Mouse (Mus musculus): ENCODE measurements around the gene Shbg. TPM values are rescaled to one million over a fixed set of nuclear protein-coding genes. Genes with fewer than 3 reads are reported as not detected.

Gene Shbg
- polyA plus RNA-seq, 1 experiment, result 16.4 TPM

DNA sequence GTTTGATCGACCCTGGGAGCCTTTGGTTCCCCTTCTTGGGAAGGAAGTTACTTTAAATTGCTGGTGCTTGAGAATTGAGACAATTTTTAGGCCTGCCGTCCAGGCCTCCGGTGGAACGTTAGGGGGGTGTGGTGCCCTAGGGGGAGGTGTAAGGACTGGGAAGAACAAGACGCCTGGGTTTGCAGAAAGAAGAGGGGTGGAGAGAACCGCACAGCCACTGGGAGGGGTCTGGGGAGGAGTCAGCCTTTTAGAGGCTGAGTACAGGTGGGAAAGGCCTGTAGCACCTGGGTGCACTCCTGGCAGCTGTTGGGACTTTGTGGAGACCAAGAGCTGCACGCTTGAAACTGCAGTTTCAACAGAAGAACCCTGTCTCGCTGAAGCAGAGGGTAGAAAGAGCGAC is 37.1 kb upstream of the Shbg start:
- Histone ChIP-seq H3K36me3 (ENCODE audit: control insufficient read depth, insufficient read depth, low read length) (peaks cover 11% of the 10 kb centered on the region), H3K27me3 (ENCODE audit: control insufficient read depth, insufficient read depth, low read length) (no peaks in the 10 kb centered on the region), H3K4me3 (ENCODE audit: control insufficient read depth, low read depth, low read length) (no peak overlapping the region), H3K4me1 (ENCODE audit: control insufficient read depth, insufficient read depth, low read length) (peaks cover 18% of the 10 kb centered on the region), H3K27ac (ENCODE audit: control insufficient read depth, insufficient read depth, low read depth, low read length) (peak overlapping the region; percentile 16; the same call in 1 of the 2 replicates)
- TF ChIP-seq CTCF (IDR thresholded peaks at IDR 0.05; ENCODE audit: control insufficient read depth, insufficient read depth, insufficient replicate concordance, low read depth, low read length) (no peak), POLR2A (IDR thresholded peaks at IDR 0.05; ENCODE audit: control insufficient read depth, low read depth, low read length) (no peak)

DNA sequence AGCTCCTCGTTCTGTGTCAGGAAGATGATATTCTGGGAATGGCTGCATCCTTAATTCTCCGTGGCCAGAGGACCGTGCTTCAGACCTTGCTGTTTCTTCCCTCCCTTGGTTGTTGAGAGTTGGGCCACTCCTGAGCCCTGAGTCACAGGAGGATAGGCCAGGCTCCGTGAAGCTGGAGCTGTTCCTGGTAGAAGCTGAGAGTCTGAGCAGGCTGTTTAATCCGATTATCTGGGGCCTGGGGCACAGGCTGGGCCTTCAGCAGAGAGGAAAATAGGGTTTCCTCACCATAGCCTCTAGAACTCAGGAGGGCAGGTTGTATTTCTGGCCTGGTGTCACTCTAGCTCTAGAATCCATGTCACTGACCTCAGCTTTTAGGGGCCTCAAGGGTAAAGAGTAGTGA is 35.7 kb upstream of the Shbg start:
- Histone ChIP-seq H3K27me3 (ENCODE audit: control insufficient read depth, insufficient read depth, low read length) (no peaks in the 10 kb centered on the region), H3K4me3 (ENCODE audit: control insufficient read depth, low read depth, low read length) (no peak overlapping the region), H3K36me3 (ENCODE audit: control insufficient read depth, insufficient read depth, low read length) (peaks cover 14% of the 10 kb centered on the region), H3K27ac (ENCODE audit: control insufficient read depth, insufficient read depth, low read depth, low read length) (no peak overlapping the region), H3K4me1 (ENCODE audit: control insufficient read depth, insufficient read depth, low read length) (peaks cover 18% of the 10 kb centered on the region)
- TF ChIP-seq POLR2A (IDR thresholded peaks at IDR 0.05; ENCODE audit: control insufficient read depth, low read depth, low read length), result no peak
- no peak for TF ChIP-seq CTCF (IDR thresholded peaks at IDR 0.05; ENCODE audit: control insufficient read depth, insufficient read depth, insufficient replicate concordance, low read depth, low read length)

DNA sequence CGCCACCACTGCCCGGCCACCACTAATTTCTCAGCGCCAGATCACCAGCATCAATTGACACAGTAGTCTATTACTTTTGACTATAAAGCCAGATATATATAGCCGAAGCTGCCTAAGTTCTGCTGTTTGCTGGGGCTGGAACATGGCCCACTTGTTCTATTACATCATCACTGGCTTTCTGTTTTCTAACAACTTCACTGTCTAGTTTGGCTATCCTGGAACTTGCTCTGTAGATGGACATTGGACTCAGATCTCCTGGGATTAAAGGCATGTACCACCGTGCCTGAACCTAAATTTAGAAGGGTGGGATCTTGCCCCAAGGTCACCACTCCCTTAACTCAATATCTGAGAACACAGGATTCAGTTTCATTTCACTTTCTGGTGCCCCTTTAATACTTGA is 28.2 kb upstream of the Shbg start:
- TF ChIP-seq POLR2A (IDR thresholded peaks at IDR 0.05; ENCODE audit: control insufficient read depth, low read depth, low read length) (no peak), CTCF (IDR thresholded peaks at IDR 0.05; ENCODE audit: control insufficient read depth, insufficient read depth, insufficient replicate concordance, low read depth, low read length) (no peak)
- H3K36me3 ChIP-seq (ENCODE audit: control insufficient read depth, insufficient read depth, low read length), result peaks cover 9% of the 10 kb centered on the region
- H3K27ac ChIP-seq (ENCODE audit: control insufficient read depth, insufficient read depth, low read depth, low read length), result no peak overlapping the region
- no peaks in the 10 kb centered on the region for H3K27me3 ChIP-seq (ENCODE audit: control insufficient read depth, insufficient read depth, low read length)
- no peak overlapping the region for H3K4me3 ChIP-seq (ENCODE audit: control insufficient read depth, low read depth, low read length)
- no peaks in the 10 kb centered on the region for H3K4me1 ChIP-seq (ENCODE audit: control insufficient read depth, insufficient read depth, low read length)

DNA sequence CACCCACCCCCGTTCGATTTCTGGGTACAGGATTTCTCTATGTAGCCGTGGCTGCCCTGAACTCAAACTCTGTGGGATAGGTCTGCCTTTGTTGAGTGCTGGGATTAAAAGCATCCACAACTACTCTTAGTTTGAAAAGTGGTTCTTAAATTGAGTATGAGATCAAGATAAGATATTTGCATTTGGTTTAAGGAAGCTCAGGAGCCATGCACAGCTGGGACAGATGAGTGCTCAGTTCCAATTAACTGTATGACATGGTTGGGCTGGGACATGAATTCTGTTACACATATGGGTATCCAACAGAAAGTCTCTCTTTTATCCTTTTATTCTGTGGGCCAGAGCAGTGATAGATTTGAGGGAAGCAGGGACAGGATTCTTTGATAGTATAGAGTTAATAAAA is 17.8 kb upstream of the Shbg start:
- Histone ChIP-seq H3K27ac (ENCODE audit: control insufficient read depth, insufficient read depth, low read depth, low read length) (no peak overlapping the region), H3K36me3 (ENCODE audit: control insufficient read depth, insufficient read depth, low read length) (no peaks in the 10 kb centered on the region; the same call in 1 of the 2 replicates), H3K27me3 (ENCODE audit: control insufficient read depth, insufficient read depth, low read length) (no peaks in the 10 kb centered on the region), H3K4me3 (ENCODE audit: control insufficient read depth, low read depth, low read length) (no peak overlapping the region), H3K4me1 (ENCODE audit: control insufficient read depth, insufficient read depth, low read length) (peaks cover 2% of the 10 kb centered on the region)
- TF ChIP-seq CTCF (IDR thresholded peaks at IDR 0.05; ENCODE audit: control insufficient read depth, insufficient read depth, insufficient replicate concordance, low read depth, low read length), result no peak

- H3K4me3 ChIP-seq (ENCODE audit: control insufficient read depth, low read depth, low read length), result peak overlapping the region; percentile 97
- no peaks in the 10 kb centered on the region for H3K36me3 ChIP-seq (ENCODE audit: control insufficient read depth, insufficient read depth, low read length)
- no peak; the same call in 1 of the 2 replicates for TF ChIP-seq POLR2A (IDR thresholded peaks at IDR 0.05; ENCODE audit: control insufficient read depth, low read depth, low read length)
- no peak for TF ChIP-seq CTCF (IDR thresholded peaks at IDR 0.05; ENCODE audit: control insufficient read depth, insufficient read depth, insufficient replicate concordance, low read depth, low read length)
Measured at GRCm38 (mm10) chr11:69633128-69633866, 15.6 kb upstream of the Shbg start.

GRCm38 (mm10) chr11:69632284-69633089 is 14.8 kb upstream of the Shbg start, which contains the start of gene Fxr2:
Gene Fxr2, plus strand, starts transcription at chr11:69632990.
- Histone ChIP-seq H3K27me3 (ENCODE audit: control insufficient read depth, insufficient read depth, low read length) (no peaks in the 10 kb centered on the region), H3K36me3 (ENCODE audit: control insufficient read depth, insufficient read depth, low read length) (no peaks in the 10 kb centered on the region), H3K4me1 (ENCODE audit: control insufficient read depth, insufficient read depth, low read length) (peaks cover 2% of the 10 kb centered on the region), H3K27ac (ENCODE audit: control insufficient read depth, insufficient read depth, low read depth, low read length) (peak within 1 kb of the TSS; percentile 91), H3K4me3 (ENCODE audit: control insufficient read depth, low read depth, low read length) (peak within 1 kb of the TSS; percentile 97)
- peak; percentile 81; the same call in 1 of the 2 replicates for TF ChIP-seq CTCF (IDR thresholded peaks at IDR 0.05; ENCODE audit: control insufficient read depth, insufficient read depth, insufficient replicate concordance, low read depth, low read length)
- TF ChIP-seq POLR2A (IDR thresholded peaks at IDR 0.05; ENCODE audit: control insufficient read depth, low read depth, low read length), result peak; percentile 83

More at GRCm38 (mm10) chr11:69633128-69633866, 15.6 kb upstream of the Shbg start:
- Histone ChIP-seq H3K4me1 (ENCODE audit: control insufficient read depth, insufficient read depth, low read length) (peaks cover 2% of the 10 kb centered on the region), H3K27ac (ENCODE audit: control insufficient read depth, insufficient read depth, low read depth, low read length) (peak overlapping the region; percentile 91), H3K27me3 (ENCODE audit: control insufficient read depth, insufficient read depth, low read length) (no peaks in the 10 kb centered on the region)

GRCm38 (mm10) chr11:69629802-69630201 is 12.1 kb upstream of the Shbg start:
- Histone ChIP-seq H3K36me3 (ENCODE audit: control insufficient read depth, insufficient read depth, low read length) (no peaks in the 10 kb centered on the region), H3K4me1 (ENCODE audit: control insufficient read depth, insufficient read depth, low read length) (peaks cover 2% of the 10 kb centered on the region), H3K27me3 (ENCODE audit: control insufficient read depth, insufficient read depth, low read length) (no peaks in the 10 kb centered on the region), H3K27ac (ENCODE audit: control insufficient read depth, insufficient read depth, low read depth, low read length) (no peak overlapping the region), H3K4me3 (ENCODE audit: control insufficient read depth, low read depth, low read length) (no peak overlapping the region)
- no peak for TF ChIP-seq POLR2A (IDR thresholded peaks at IDR 0.05; ENCODE audit: control insufficient read depth, low read depth, low read length)
- no peak for TF ChIP-seq CTCF (IDR thresholded peaks at IDR 0.05; ENCODE audit: control insufficient read depth, insufficient read depth, insufficient replicate concordance, low read depth, low read length)
